Mouse (Mus musculus) liver, embryonic 11.5 days (tissue): Measurements from ENCODE around the gene Popdc2. TPM values are rescaled to one million over a fixed set of nuclear protein-coding genes. Genes with fewer than 3 reads are reported as not detected.

Experiments
- ATAC-seq: fragments of 200-750 bp; cut with Nextera tagmentation; replicated peaks from 2 replicates; pipeline ENCODE4 v1.8.0; 2017; ENCODE audit warnings: moderate number of reproducible peaks, mild to moderate bottlenecking, moderate TSS enrichment, moderate library complexity; ENCODE audit not compliant: low FRiP score
- DNase-seq: peaks from one replicate; pipeline ENCODE4 v3.0.0-alpha.2; 2017; ENCODE audit warnings: low spot score
- H3K27ac ChIP-seq: fragments of 300-500 bp; sonication (generic); 2 replicates; pipeline ENCODE4 v1.5.1; 2014; ENCODE audit warnings: mild to moderate bottlenecking, low read depth, low read length, control low read depth
- H3K27me3 ChIP-seq: fragments of 300-500 bp; sonication (generic); replicated peaks from 2 replicates; pipeline ENCODE4 v1.6.1; 2014; ENCODE audit warnings: low read length, mixed read lengths; ENCODE audit not compliant: control insufficient read depth, insufficient read depth
- H3K36me3 ChIP-seq: fragments of 300-500 bp; sonication (generic); 2 replicates; pipeline ENCODE4 v1.6.1; 2014; ENCODE audit warnings: mild to moderate bottlenecking, low read length, moderate library complexity, mixed read lengths; ENCODE audit not compliant: control insufficient read depth, insufficient read depth
- H3K4me1 ChIP-seq: fragments of 300-500 bp; sonication (generic); replicated peaks from 2 replicates; pipeline ENCODE4 v1.6.1; 2014; ENCODE audit warnings: low read length, mixed read lengths; ENCODE audit not compliant: control insufficient read depth, insufficient read depth
- H3K4me2 ChIP-seq: fragments of 300-500 bp; sonication (generic); 2 replicates; pipeline ENCODE4 v1.6.1; 2014; ENCODE audit warnings: mild to moderate bottlenecking, control low read depth, moderate library complexity
- H3K4me3 ChIP-seq: fragments of 300-500 bp; sonication (generic); 2 replicates; pipeline ENCODE4 v1.5.1; 2014; ENCODE audit warnings: low read depth, low read length, control low read depth
- H3K9ac ChIP-seq: fragments of 300-500 bp; sonication (generic); 2 replicates; pipeline ENCODE4 v1.6.1; 2014; ENCODE audit warnings: low read depth, low read length, control low read depth
- H3K9me3 ChIP-seq: fragments of 300-500 bp; sonication (generic); 2 replicates; pipeline ENCODE4 v1.6.1; 2016; ENCODE audit warnings: low read length, inconsistent platforms, mixed read lengths; ENCODE audit not compliant: control insufficient read depth
- WGBS: fragments of 180-500 bp; shearing (Covaris S2); extraction: QIAGEN DNeasy Blood & Tissue Kit; methylation state at CpG from one replicate; pipeline ENCODE4 v1.1.7; 2014; 5-methylcytosine and 5-hydroxymethylcytosine counted together
- polyA plus RNA-seq: library from polyadenylated mRNA; unstranded; fragments of >200 nt; fragmentation: Nextera tagmentation; extraction: Ambion mirVana; gene quantifications from 2 replicates; pipeline ENCODE4 v1.2.1, GENCODE M21; 2014

Popdc2 gene
- polyA plus RNA-seq, 1 experiment from 2014 or later, result 15.8 TPM

DNA sequence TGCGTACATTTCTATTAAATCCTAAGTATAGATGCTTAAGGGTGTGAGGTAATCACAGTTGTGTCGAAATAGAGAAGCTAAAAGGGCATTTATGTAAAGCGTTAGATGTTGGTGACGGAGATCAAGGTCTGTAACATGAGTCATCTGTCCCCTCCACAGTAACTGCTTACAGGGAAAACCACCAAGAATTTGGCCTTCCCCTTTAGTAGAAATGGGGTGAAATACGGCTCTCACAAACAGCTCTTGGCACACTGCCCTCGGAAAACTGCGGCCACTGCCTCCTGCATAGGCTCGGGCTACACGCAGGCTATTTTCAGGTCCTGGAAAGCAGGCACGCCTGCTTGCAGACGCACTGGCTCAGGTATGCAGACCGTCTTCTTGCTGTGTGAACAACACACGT, 34.1 kb downstream of the Popdc2 start:
- Histone ChIP-seq H3K4me2 (no peak overlapping the region), H3K36me3 (no peaks in the 10 kb centered on the region), H3K9me3 (no peaks in the 10 kb centered on the region), H3K4me1 (peaks cover 20% of the 10 kb centered on the region), H3K9ac (no peak overlapping the region), H3K4me3 (no peak overlapping the region), H3K27me3 (no peaks in the 10 kb centered on the region), H3K27ac (no peak overlapping the region)
- 64% methylated on average over 13 of the region's 13 CpGs for WGBS
- no peak for ATAC-seq
- DNase-seq, result no peak

DNA sequence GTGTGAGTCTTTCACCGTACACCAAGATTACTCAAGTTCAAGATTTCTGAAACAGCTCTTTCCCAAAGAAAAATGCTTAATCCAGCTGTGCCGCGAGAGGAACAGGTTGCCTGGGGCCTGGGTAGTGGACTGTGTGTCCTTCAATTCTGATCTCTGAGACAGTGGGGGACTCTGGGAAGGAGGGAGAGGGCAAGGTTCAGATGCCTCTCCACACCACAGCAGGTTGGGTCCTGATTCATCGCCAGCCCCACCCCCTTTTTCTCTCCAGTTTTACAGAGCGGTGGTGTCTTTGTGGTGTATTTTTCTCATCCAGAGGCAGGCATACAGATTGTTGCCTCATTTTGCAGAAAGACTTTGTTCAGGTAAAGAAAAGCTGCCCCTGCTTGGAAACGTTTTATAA, 36.3 kb downstream of the Popdc2 start:
- H3K36me3 ChIP-seq, result no peaks in the 10 kb centered on the region
- 81% methylated on average over 6 of the region's 6 CpGs for WGBS
- no peak overlapping the region for H3K27ac ChIP-seq
- no peaks in the 10 kb centered on the region for H3K9me3 ChIP-seq
- H3K4me1 ChIP-seq, result peaks cover 15% of the 10 kb centered on the region
- H3K4me3 ChIP-seq, result no peak overlapping the region
- DNase-seq (no peak), ATAC-seq (no peak)
- no peak overlapping the region for H3K4me2 ChIP-seq
- no peaks in the 10 kb centered on the region for H3K27me3 ChIP-seq
- no peak overlapping the region for H3K9ac ChIP-seq

DNA sequence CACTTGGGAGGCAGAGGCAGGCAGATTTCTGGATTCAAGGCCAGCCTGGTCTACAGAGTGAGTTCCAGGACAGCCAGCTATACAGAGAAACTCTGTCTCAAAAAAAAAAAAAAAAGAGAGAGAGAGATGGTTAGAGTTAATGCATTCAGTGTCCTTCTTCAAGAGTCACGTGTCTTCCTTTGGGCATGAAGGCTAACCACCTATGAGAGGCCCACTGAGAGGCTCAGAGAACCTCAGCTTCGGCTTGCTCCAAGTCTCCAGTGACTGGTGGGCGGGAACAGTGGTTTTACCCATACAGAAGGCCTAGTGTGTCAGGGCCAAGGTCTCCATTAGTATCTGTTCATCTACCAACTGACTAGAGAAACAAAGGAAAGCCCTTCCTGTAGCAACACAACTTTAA, 37.1 kb downstream of the Popdc2 start:
- Histone ChIP-seq H3K4me3 (no peak overlapping the region), H3K4me2 (peak overlapping the region; percentile 57; the same call in 1 of the 2 replicates), H3K4me1 (peaks cover 13% of the 10 kb centered on the region), H3K36me3 (no peaks in the 10 kb centered on the region), H3K9ac (no peak overlapping the region), H3K9me3 (no peaks in the 10 kb centered on the region), H3K27me3 (no peaks in the 10 kb centered on the region), H3K27ac (peak overlapping the region; percentile 47; the same call in 1 of the 2 replicates)
- DNase-seq, result no peak
- 48% methylated on average over 3 of the region's 3 CpGs for WGBS
- no peak; the same call in 1 of the 2 replicates for ATAC-seq

DNA sequence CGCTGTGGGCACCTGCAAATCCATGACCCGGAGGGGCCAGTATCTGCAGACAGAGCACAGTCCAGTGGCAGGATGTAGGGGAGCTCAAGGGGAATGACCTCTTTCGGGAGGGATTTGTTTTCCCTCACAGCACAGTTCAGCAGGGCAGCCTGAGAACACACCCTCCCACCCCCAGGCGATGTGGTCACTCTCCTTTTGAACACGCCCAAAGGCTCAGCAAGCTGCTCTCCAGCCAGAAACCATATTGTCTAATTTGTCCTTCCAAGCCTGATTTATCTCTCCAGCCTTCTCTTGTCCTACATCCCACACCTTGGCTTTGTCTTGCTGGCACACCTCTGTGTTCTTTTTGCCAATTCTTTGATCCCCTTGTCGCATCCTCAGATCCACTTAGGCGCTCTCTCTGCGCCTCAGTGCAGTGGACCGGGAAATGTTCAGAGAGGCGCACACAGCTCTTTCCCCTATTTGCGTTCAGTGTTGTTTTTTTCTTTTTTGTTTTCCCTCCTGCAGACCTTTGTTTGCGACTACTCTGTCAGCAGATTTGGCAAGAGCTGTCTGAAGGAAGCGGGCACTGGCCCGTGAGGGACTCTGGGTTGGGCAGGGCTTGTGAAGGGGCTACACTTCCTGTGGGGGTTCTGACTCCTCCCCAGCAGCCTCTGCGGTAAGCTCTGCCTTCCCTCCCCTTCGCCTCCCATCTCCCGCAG, 37.7 kb downstream of the Popdc2 start:
- no peaks in the 10 kb centered on the region for H3K27me3 ChIP-seq
- no peaks in the 10 kb centered on the region for H3K36me3 ChIP-seq
- peak; percentile 76 for ATAC-seq
- peak overlapping the region; percentile 57 for H3K4me2 ChIP-seq
- peak overlapping the region; percentile 28 for H3K4me3 ChIP-seq
- H3K9me3 ChIP-seq, result no peaks in the 10 kb centered on the region
- 13% methylated on average over 17 of the region's 17 CpGs for WGBS
- DNase-seq, result peak; percentile 68
- peaks cover 10% of the 10 kb centered on the region for H3K4me1 ChIP-seq
- peak overlapping the region; percentile 47 for H3K27ac ChIP-seq
- H3K9ac ChIP-seq, result peak overlapping the region; percentile 39

DNA sequence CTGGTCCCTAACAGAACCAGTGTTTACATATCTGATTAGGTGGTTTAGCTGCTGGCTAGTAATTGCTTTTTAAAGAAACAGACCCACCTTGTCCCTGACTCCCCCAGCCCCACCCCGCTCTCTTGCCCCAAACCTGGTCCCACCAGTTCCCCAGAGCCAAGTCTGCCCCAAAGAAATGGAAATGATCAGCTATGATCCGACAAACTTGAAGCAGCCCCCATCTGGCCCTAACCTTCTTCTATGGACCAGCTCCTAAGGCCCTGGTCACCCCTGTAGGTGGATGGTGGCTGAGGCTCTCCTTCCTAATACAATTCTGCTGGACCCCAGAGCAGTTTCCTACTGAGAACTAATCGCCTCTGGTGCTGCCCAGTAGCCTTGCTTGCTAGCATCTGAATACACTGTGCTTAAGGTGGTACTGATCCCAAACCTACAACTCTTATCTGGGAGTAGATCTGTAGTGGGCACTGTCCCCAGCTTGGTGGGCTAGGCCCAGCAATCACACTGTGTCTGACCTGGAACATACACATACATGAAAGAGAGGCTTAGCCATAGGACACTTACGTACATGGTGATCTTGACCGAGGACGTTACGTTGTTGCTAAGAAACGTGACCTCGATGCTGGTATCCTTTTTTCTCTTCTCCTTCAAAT, 38.4 kb downstream of the Popdc2 start:
- Histone ChIP-seq H3K4me2 (peak overlapping the region; percentile 57), H3K4me1 (peaks cover 10% of the 10 kb centered on the region), H3K36me3 (no peaks in the 10 kb centered on the region), H3K9me3 (no peaks in the 10 kb centered on the region), H3K4me3 (no peak overlapping the region), H3K9ac (peak overlapping the region; percentile 39), H3K27ac (peak overlapping the region; percentile 47; the same call in 1 of the 2 replicates), H3K27me3 (no peaks in the 10 kb centered on the region)
- DNase-seq (no peak), ATAC-seq (0 out of 2 replicates have a peak, but pooled peaks have one; percentile 3)
- 72% methylated on average over 9 of the region's 9 CpGs for WGBS

DNA sequence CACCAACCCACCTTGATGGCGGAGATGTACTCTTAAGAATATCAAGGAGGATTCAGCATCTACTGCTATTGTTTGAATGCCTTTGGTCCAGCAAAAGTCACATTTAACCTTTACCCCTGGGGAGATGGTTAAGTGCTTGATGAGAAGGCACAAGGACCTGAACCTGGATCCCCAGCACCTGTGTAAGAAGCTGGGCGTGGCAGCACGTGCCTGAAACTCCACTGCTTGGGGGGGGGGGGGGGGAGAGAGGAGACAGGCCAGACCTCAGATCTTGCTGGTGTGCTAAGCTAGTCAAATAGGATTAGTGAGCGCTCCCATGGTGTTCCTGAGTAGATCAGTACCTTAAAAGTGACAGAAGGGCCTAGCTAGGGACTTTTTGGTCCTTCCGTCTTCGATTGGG, 39.5 kb downstream of the Popdc2 start:
- H3K9ac ChIP-seq, result no peak overlapping the region
- 78% methylated on average over 6 of the region's 6 CpGs for WGBS
- no peak overlapping the region for H3K27ac ChIP-seq
- no peak overlapping the region for H3K4me2 ChIP-seq
- ATAC-seq (no peak), DNase-seq (no peak)
- no peaks in the 10 kb centered on the region for H3K27me3 ChIP-seq
- no peaks in the 10 kb centered on the region for H3K36me3 ChIP-seq
- peaks cover 11% of the 10 kb centered on the region for H3K4me1 ChIP-seq
- H3K4me3 ChIP-seq, result no peak overlapping the region
- H3K9me3 ChIP-seq, result no peaks in the 10 kb centered on the region

DNA sequence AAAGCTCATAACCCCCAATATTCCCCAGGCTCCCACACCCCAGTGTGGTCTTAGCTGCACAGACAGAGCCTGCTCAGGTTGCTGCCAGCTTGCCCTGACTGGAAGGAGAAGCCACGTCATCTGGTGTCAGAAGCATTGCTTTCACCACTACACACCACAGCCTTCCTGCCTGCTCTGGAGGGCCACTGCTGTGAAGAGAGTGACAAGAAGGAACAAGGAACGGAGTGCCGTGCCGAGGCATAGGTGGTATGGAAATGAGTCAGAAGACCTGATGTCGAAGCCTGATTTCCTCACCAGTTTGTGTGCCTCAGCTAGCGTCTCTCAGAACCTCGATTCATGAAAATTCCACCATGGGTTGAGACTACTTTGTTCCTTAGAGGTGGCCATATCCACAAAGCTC, 41.6 kb downstream of the Popdc2 start:
- Histone ChIP-seq H3K36me3 (no peaks in the 10 kb centered on the region), H3K9ac (no peak overlapping the region), H3K4me3 (no peak overlapping the region), H3K4me1 (peaks cover 25% of the 10 kb centered on the region), H3K4me2 (no peak overlapping the region), H3K27ac (no peak overlapping the region), H3K9me3 (no peaks in the 10 kb centered on the region), H3K27me3 (no peaks in the 10 kb centered on the region)
- DNase-seq, result no peak
- 54% methylated on average over 7 of the region's 7 CpGs for WGBS
- no peak for ATAC-seq

GRCm38 (mm10) chr16:38406293-38406692, 44.3 kb downstream of the Popdc2 start:
- Histone ChIP-seq H3K36me3 (no peaks in the 10 kb centered on the region), H3K9ac (no peak overlapping the region), H3K27ac (no peak overlapping the region), H3K4me2 (no peak overlapping the region), H3K27me3 (no peaks in the 10 kb centered on the region), H3K9me3 (no peaks in the 10 kb centered on the region), H3K4me1 (peaks cover 15% of the 10 kb centered on the region), H3K4me3 (no peak overlapping the region)
- WGBS, result 70% methylated on average over 5 of the region's 5 CpGs
- DNase-seq (no peak), ATAC-seq (no peak)

DNA sequence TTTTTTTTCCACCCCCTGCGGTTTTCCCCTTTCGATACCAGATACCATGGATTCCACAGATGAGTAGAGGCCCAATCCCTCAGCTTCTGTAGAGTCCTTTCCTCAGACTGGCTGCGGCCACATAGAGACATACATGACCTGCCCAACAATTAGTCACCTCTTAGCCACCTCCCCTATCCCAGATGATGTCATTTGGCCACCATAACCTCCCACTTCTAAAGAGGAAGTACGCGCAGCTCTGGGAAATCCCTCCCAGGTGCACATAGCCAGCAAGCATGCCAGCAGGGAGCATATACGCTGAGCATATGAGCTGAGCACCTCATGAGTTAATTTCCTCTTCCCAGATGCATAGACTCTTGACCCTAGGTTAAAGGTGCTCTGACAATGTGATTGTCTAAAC, 44.7 kb downstream of the Popdc2 start:
- H3K27ac ChIP-seq, result no peak overlapping the region
- no peak overlapping the region for H3K9ac ChIP-seq
- DNase-seq (no peak), ATAC-seq (0 out of 2 replicates have a peak, but pooled peaks have one; percentile 34)
- H3K4me1 ChIP-seq, result peaks cover 15% of the 10 kb centered on the region
- no peaks in the 10 kb centered on the region for H3K36me3 ChIP-seq
- H3K4me2 ChIP-seq, result no peak overlapping the region
- 81% methylated on average over 6 of the region's 6 CpGs for WGBS
- no peaks in the 10 kb centered on the region for H3K9me3 ChIP-seq
- no peaks in the 10 kb centered on the region for H3K27me3 ChIP-seq
- H3K4me3 ChIP-seq, result no peak overlapping the region
